Mouse (Mus musculus) CD4-positive naive resting alpha-beta T cell, adult 57 days (primary cell): ENCODE measurements around the gene Fubp1. TPM values are rescaled to one million over a fixed set of nuclear protein-coding genes. Genes with fewer than 3 reads are reported as not detected.

Experiments
- total RNA-seq: library from RNA; stranded (reverse); gene quantifications from one replicate; pipeline ENCODE4 v1.2.4, GENCODE M21; 2023

Gene Fubp1
- total RNA-seq: 294 TPM

GRCm38 (mm10) chr3:152209967-152210634 lies at the start of gene Fubp1, which contains the start of gene Dnajb4:
Gene Fubp1, plus strand, starts transcription at chr3:152210422.
Gene Dnajb4, minus strand, starts transcription at chr3:152210302.

GRCm38 (mm10) chr3:152166099-152166423 lies 44.2 kb upstream of the Fubp1 start, which contains the start of gene Gipc2:
Gene Gipc2, minus strand, starts transcription at chr3:152166230.

GRCm38 (mm10) chr3:152266036-152266421 lies 55.8 kb downstream of the Fubp1 start, which contains the start of gene Nexn:
Gene Nexn, minus strand, starts transcription at chr3:152266350.

Other genes with a start within 250 kb of the Fubp1 start
- 0.35 TPM for gene Gipc2, start 44.2 kb upstream of the Fubp1 start, total RNA-seq
- 55.7 TPM for gene Dnajb4, start 120 bp upstream of the Fubp1 start, total RNA-seq
- gene Nexn, start 55.9 kb downstream of the Fubp1 start, total RNA-seq: not detected
- gene Miga1, start 130.0 kb downstream of the Fubp1 start, total RNA-seq: 16.2 TPM
- gene Usp33, start 136.1 kb downstream of the Fubp1 start, total RNA-seq: 63.6 TPM
- gene Zzz3, start 185.1 kb downstream of the Fubp1 start, total RNA-seq: 76.4 TPM